In the genomic region with DNA sequence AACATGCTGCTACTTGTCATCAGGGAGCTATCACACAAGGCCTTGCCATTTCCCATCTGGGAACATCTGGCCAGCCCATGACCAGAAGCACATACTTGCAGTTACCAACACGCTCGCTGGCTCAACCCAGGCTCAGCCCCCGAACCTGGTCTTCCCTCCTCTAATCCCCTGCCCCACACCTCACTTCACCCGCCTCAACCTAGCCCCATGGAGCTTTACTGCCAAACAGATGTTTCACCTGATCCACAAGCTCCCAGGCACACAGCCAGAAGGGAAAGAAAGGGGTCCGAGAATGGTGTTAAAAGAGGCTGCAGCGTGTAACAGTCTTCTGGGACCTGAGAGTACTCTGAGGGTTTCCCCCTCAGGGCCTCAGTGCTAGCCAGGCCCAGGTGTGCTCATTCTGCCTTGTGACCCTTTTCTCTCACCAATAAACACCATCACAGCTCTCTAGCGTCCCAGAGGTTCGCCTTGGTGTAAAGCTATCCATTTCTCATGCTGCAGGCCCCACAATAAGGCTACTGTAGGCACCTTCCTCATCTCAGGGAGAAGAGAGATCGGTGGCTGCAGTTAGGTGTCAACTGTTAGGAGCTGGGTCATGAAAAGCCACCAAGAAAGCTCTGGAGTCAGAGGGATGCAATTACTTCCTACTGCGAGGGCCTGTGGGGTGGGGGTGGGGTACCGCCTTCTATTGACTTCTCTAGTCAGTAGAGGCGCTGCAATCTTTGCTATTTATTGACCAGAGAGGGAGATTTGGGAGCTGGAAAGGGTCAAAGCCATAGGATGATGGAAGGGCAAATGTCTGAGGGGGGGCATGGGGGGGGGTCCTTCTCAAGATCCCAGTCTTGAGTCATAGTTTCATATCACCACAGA, we compare ENCODE assay signal across 15 mouse cellular contexts.
A peak's percentile ranks its signal among the peaks of the same experiment; 100 is the strongest.
DNase-seq lines count a peak whose midpoint lies in the region; ATAC-seq lines count a peak whose summit lies in the region.
"Had no signal": no experiment of that assay in that cellular context is flagged by ENCODE, and none has a peak within 500 bp of the region (broad histone marks: within the 10 kb centered on the region; RNA-seq: fewer than 3 reads in every experiment).

No protein-coding gene starts in this region.

- H3K4me3 ChIP-seq in heart, embryonic 12.5 days: no peak overlapping the region
- no peak overlapping the region for H3K4me3 ChIP-seq in midbrain, embryonic 14.5 days (replicated peaks; ENCODE audit: low read depth, low read length)
- no peak overlapping the region for H3K4me3 ChIP-seq in midbrain, embryonic 11.5 days (ENCODE audit: low read depth, low read length)
- H3K4me3 ChIP-seq in hindbrain, embryonic 13.5 days: no peak overlapping the region

- no peaks in the 10 kb centered on the region for H3K27me3 ChIP-seq in heart, embryonic 12.5 days (replicated peaks)
- H3K27me3 ChIP-seq in midbrain, embryonic 14.5 days (ENCODE audit: control insufficient read depth, insufficient read depth, low read length): no peaks in the 10 kb centered on the region
- H3K27me3 ChIP-seq in midbrain, embryonic 11.5 days (ENCODE audit: control insufficient read depth, insufficient read depth, low read length): no peaks in the 10 kb centered on the region
- no peaks in the 10 kb centered on the region for H3K27me3 ChIP-seq in hindbrain, embryonic 13.5 days

- no peak overlapping the region for H3K4me2 ChIP-seq in heart, embryonic 12.5 days
- H3K4me2 ChIP-seq in midbrain, embryonic 14.5 days (ENCODE audit: low read length): no peak overlapping the region
- no peak overlapping the region for H3K4me2 ChIP-seq in midbrain, embryonic 11.5 days
- no peak overlapping the region for H3K4me2 ChIP-seq in hindbrain, embryonic 13.5 days
- H3K4me2 ChIP-seq: liver, embryonic 11.5 days had no signal

- ATAC-seq in heart, embryonic 12.5 days (ENCODE audit: insufficient number of reproducible peaks, low FRiP score): no peak
- ATAC-seq in midbrain, embryonic 14.5 days (ENCODE audit: low FRiP score, low TSS enrichment): no peak
- no peak for ATAC-seq in midbrain, embryonic 11.5 days (ENCODE audit: low FRiP score)
- no peak for ATAC-seq in hindbrain, embryonic 13.5 days (ENCODE audit: low FRiP score)
- ATAC-seq in inflammation-experienced regulatory T-cells, adult 6 months: no peak

- peaks cover 13% of the 10 kb centered on the region for H3K36me3 ChIP-seq in heart, embryonic 12.5 days
- no peaks in the 10 kb centered on the region for H3K36me3 ChIP-seq in midbrain, embryonic 14.5 days (ENCODE audit: control insufficient read depth, insufficient read depth, low read length)
- no peaks in the 10 kb centered on the region for H3K36me3 ChIP-seq in midbrain, embryonic 11.5 days (ENCODE audit: control insufficient read depth, insufficient read depth, low read length)
- no peaks in the 10 kb centered on the region for H3K36me3 ChIP-seq in hindbrain, embryonic 13.5 days

- DNase-seq in heart, postnatal 36 days: no peak
- no peak for DNase-seq in midbrain, embryonic 14.5 days
- DNase-seq in midbrain, embryonic 11.5 days (ENCODE audit: low spot score, missing footprints): no peak
- DNase-seq in left cerebral cortex, adult 8-10 months (ENCODE audit: low spot score in 2 of 2): no peak
- no peak for DNase-seq in right cerebral cortex, adult 18-20 months
- DNase-seq: cerebellum, adult 9-11 months; kidney, postnatal 25 days; layer of hippocampus, postnatal 36 days; lung, postnatal 10 days; right cerebral cortex, postnatal 14 days; thymus, adult 18-20 months had no signal

- intact Hi-C loops in heart, postnatal 36 days (cut with DNase I): no loop called here

- H3K4me1 ChIP-seq in heart, embryonic 12.5 days (replicated peaks): peaks cover 63% of the 10 kb centered on the region
- H3K4me1 ChIP-seq in midbrain, embryonic 14.5 days (ENCODE audit: control insufficient read depth, insufficient read depth, low read length): peaks cover 77% of the 10 kb centered on the region
- peaks cover 14% of the 10 kb centered on the region for H3K4me1 ChIP-seq in midbrain, embryonic 11.5 days (ENCODE audit: control insufficient read depth, insufficient read depth, low read length)
- H3K4me1 ChIP-seq in hindbrain, embryonic 13.5 days (replicated peaks): peaks cover 93% of the 10 kb centered on the region

- H3K9ac ChIP-seq in heart, embryonic 12.5 days: no peak overlapping the region
- no peak overlapping the region; the same call in 1 of the 2 replicates for H3K9ac ChIP-seq in midbrain, embryonic 14.5 days (replicated peaks; ENCODE audit: low read length)
- H3K9ac ChIP-seq in midbrain, embryonic 11.5 days (ENCODE audit: low read length): no peak overlapping the region
- H3K9ac ChIP-seq in hindbrain, embryonic 13.5 days: 0 out of 2 replicates have a peak overlapping the region, but pooled peaks have one; percentile 0

- H3K27ac ChIP-seq in heart, embryonic 12.5 days (ENCODE audit: poor library complexity, severe bottlenecking): 0 out of 2 replicates have a peak overlapping the region, but pooled peaks have one; percentile 13
- H3K27ac ChIP-seq in midbrain, embryonic 14.5 days (replicated peaks; ENCODE audit: low read depth, low read length): peak overlapping the region; percentile 67
- H3K27ac ChIP-seq in midbrain, embryonic 11.5 days (ENCODE audit: low read depth, low read length): no peak overlapping the region; the same call in 1 of the 2 replicates
- H3K27ac ChIP-seq in hindbrain, embryonic 13.5 days: peak overlapping the region; percentile 89

- H3K9me3 ChIP-seq in heart, embryonic 12.5 days (replicated peaks): no peaks in the 10 kb centered on the region
- H3K9me3 ChIP-seq in midbrain, embryonic 14.5 days (ENCODE audit: control insufficient read depth, low read length): no peaks in the 10 kb centered on the region
- no peaks in the 10 kb centered on the region for H3K9me3 ChIP-seq in midbrain, embryonic 11.5 days (ENCODE audit: control insufficient read depth, low read length)
- H3K9me3 ChIP-seq in hindbrain, embryonic 13.5 days: no peaks in the 10 kb centered on the region

- WGBS in heart, embryonic 12.5 days: 64% methylated on average over 12 of the region's 12 CpGs
- 64% methylated on average over 12 of the region's 12 CpGs for WGBS in midbrain, embryonic 14.5 days
- 72% methylated on average over 12 of the region's 12 CpGs for WGBS in midbrain, embryonic 11.5 days
- WGBS in hindbrain, embryonic 13.5 days: 59% methylated on average over 12 of the region's 12 CpGs
